Mouse (Mus musculus): ENCODE data around the gene Apex1. TPM values are rescaled to one million over a fixed set of nuclear protein-coding genes. Genes with fewer than 3 reads are reported as not detected.
A peak's percentile ranks its signal among the peaks of the same experiment; 100 is the strongest.
"Not testable (repeated sequence)": the region's sequence is repeated elsewhere in the genome, so short reads cannot be mapped to it uniquely, and the experiment has no call there.

The Apex1 gene
- polyA plus RNA-seq, 1 experiment from 2014 or later, result 227 TPM

DNA sequence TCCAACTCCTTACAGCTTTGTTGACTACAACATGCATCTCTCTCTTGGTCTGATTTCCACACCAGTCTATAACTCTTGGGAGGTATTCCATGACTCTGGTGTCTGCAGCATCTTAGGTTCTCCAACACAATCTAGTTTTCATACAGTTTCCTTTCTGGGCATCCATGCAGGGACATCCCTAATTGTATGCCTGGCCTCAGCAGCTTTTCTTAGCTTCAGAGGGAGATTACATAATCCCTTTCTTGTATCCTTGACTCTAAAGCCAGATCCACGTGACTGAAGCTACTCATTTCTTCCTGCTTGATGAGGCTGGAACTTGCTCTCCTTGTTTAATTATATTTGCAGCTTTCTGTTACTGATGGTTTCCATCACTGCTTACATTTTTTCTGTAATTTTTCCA lies 11.9 kb downstream of the Apex1 start:
- Histone ChIP-seq H3K4me2 (ENCODE audit: low read length) (no peak overlapping the region), H3K9ac (replicated peaks; ENCODE audit: low read length) (no peak overlapping the region), H3K27ac (replicated peaks; ENCODE audit: low read depth, low read length) (no peak overlapping the region), H3K27me3 (ENCODE audit: control insufficient read depth, insufficient read depth, low read length) (no peaks in the 10 kb centered on the region), H3K36me3 (ENCODE audit: control insufficient read depth, insufficient read depth, low read length) (no peaks in the 10 kb centered on the region), H3K4me1 (ENCODE audit: control insufficient read depth, insufficient read depth, low read length) (peaks cover 2% of the 10 kb centered on the region; the same call in 1 of the 2 replicates), H3K9me3 (ENCODE audit: control insufficient read depth, low read length) (no peaks in the 10 kb centered on the region), H3K4me3 (replicated peaks; ENCODE audit: low read depth, low read length) (no peak overlapping the region)
- DNase-seq, result no peak
- 60% methylated on average over 1 of the region's 1 CpGs for WGBS
- ATAC-seq (ENCODE audit: low FRiP score, low TSS enrichment), result no peak

DNA sequence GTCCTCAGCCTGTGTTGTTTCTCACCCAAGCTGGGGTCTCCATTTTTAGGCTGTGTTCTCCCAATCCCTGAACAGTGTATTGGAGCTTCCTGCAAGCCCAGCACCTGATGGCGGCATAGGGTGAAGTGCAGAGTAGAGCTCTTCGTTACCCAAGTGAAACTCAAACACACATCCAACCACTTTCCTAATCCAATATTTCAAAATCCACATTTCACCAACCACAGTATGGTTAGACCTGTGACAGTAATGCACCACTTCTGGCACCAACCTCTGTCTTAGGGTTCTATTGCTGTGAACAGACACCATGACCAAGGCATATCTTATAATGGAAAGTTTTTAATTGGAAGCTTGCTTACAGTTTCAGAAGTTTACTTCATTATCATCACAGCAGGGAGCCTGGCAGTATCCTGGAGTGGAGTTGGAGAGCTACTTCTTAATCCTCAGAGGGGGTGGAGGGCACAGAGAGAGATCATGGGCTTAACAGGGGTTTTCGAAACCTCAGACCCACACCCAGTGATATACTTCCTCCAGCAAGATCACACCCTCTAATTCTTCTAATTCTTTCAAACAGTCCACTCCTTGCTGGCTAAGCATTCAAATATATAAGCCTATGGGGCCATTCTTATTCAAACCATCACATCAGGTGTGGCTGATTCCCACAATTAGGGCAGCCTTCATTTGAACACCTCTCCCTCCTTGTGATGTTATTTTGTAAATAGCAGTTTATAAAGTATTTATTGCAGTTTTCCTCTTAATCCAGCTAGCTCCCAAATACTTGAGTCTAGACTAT lies 13.5 kb downstream of the Apex1 start:
- ATAC-seq (ENCODE audit: low FRiP score, low TSS enrichment) (no peak), DNase-seq (no peak)
- 90% methylated on average over 3 of the region's 3 CpGs for WGBS
- Histone ChIP-seq H3K27me3 (ENCODE audit: control insufficient read depth, insufficient read depth, low read length) (no peaks in the 10 kb centered on the region), H3K4me2 (ENCODE audit: low read length) (no peak overlapping the region), H3K9ac (replicated peaks; ENCODE audit: low read length) (no peak overlapping the region), H3K4me1 (ENCODE audit: control insufficient read depth, insufficient read depth, low read length) (no peaks in the 10 kb centered on the region), H3K36me3 (ENCODE audit: control insufficient read depth, insufficient read depth, low read length) (no peaks in the 10 kb centered on the region), H3K27ac (replicated peaks; ENCODE audit: low read depth, low read length) (no peak overlapping the region), H3K9me3 (ENCODE audit: control insufficient read depth, low read length) (no peaks in the 10 kb centered on the region), H3K4me3 (replicated peaks; ENCODE audit: low read depth, low read length) (no peak overlapping the region)

- no peak overlapping the region for H3K4me3 ChIP-seq (replicated peaks; ENCODE audit: low read depth, low read length)
- H3K4me1 ChIP-seq (ENCODE audit: control insufficient read depth, insufficient read depth, low read length), result no peaks in the 10 kb centered on the region
- no peaks in the 10 kb centered on the region for H3K9me3 ChIP-seq (ENCODE audit: control insufficient read depth, low read length)
- no peak for DNase-seq
- H3K9ac ChIP-seq (replicated peaks; ENCODE audit: low read length), result no peak overlapping the region
- 47% methylated on average over 2 of the region's 2 CpGs for WGBS
- H3K4me2 ChIP-seq (ENCODE audit: low read length), result no peak overlapping the region
- H3K27ac ChIP-seq (replicated peaks; ENCODE audit: low read depth, low read length), result no peak overlapping the region
- no peaks in the 10 kb centered on the region for H3K36me3 ChIP-seq (ENCODE audit: control insufficient read depth, insufficient read depth, low read length)
- no peaks in the 10 kb centered on the region for H3K27me3 ChIP-seq (ENCODE audit: control insufficient read depth, insufficient read depth, low read length)
- no peak for ATAC-seq (ENCODE audit: low FRiP score, low TSS enrichment)
Measured at GRCm38 (mm10) chr14:50938940-50939339, 14.2 kb downstream of the Apex1 start.

GRCm38 (mm10) chr14:50943932-50944667 lies 19.3 kb downstream of the Apex1 start, which contains the start of gene Gm49342:
Gm49342 (plus strand) TSS chr14:50944517.
- peak; percentile 96 for ATAC-seq (ENCODE audit: low FRiP score, low TSS enrichment)
- 18% methylated on average over 31 of the region's 31 CpGs for WGBS

GRCm38 (mm10) chr14:50944668-50945033 lies 19.9 kb downstream of the Apex1 start:
- ATAC-seq (ENCODE audit: low FRiP score, low TSS enrichment), result peak; percentile 96
- 1% methylated on average over 15 of the region's 15 CpGs for WGBS
- not testable (repeated sequence) for H3K9me3 ChIP-seq (ENCODE audit: control insufficient read depth, low read length); H3K27me3 ChIP-seq (ENCODE audit: control insufficient read depth, insufficient read depth, low read length); H3K4me1 ChIP-seq (ENCODE audit: control insufficient read depth, insufficient read depth, low read length); H3K36me3 ChIP-seq (ENCODE audit: control insufficient read depth, insufficient read depth, low read length)
- peak overlapping the region; percentile 81 for H3K27ac ChIP-seq (replicated peaks; ENCODE audit: low read depth, low read length)
- peak; percentile 73 for DNase-seq
- H3K9ac ChIP-seq (replicated peaks; ENCODE audit: low read length), result peak overlapping the region; percentile 51
- H3K4me3 ChIP-seq (replicated peaks; ENCODE audit: low read depth, low read length), result peak overlapping the region; percentile 34
- H3K4me2 ChIP-seq (ENCODE audit: low read length), result peak overlapping the region; percentile 53

More at GRCm38 (mm10) chr14:50943932-50944667, 19.3 kb downstream of the Apex1 start, which contains the start of gene Gm49342:
- Histone ChIP-seq H3K4me1 (ENCODE audit: control insufficient read depth, insufficient read depth, low read length) (no peaks in the 10 kb centered on the region), H3K4me2 (ENCODE audit: low read length) (peak within 1 kb of the TSS; percentile 53), H3K36me3 (ENCODE audit: control insufficient read depth, insufficient read depth, low read length) (no peaks in the 10 kb centered on the region), H3K27me3 (ENCODE audit: control insufficient read depth, insufficient read depth, low read length) (no peaks in the 10 kb centered on the region), H3K4me3 (replicated peaks; ENCODE audit: low read depth, low read length) (peak within 1 kb of the TSS; percentile 34), H3K9ac (replicated peaks; ENCODE audit: low read length) (peak within 1 kb of the TSS; percentile 51), H3K9me3 (ENCODE audit: control insufficient read depth, low read length) (no peaks in the 10 kb centered on the region), H3K27ac (replicated peaks; ENCODE audit: low read depth, low read length) (peak within 1 kb of the TSS; percentile 81)
- DNase-seq, result peak; percentile 90

- 11% methylated on average over 6 of the region's 6 CpGs for WGBS
- Histone ChIP-seq H3K4me2 (ENCODE audit: low read length) (peak overlapping the region; percentile 53), H3K9ac (replicated peaks; ENCODE audit: low read length) (peak overlapping the region; percentile 51), H3K4me3 (replicated peaks; ENCODE audit: low read depth, low read length) (peak overlapping the region; percentile 34), H3K27ac (replicated peaks; ENCODE audit: low read depth, low read length) (peak overlapping the region; percentile 81)
- not testable (repeated sequence) for H3K27me3 ChIP-seq (ENCODE audit: control insufficient read depth, insufficient read depth, low read length); H3K36me3 ChIP-seq (ENCODE audit: control insufficient read depth, insufficient read depth, low read length); ATAC-seq (ENCODE audit: low FRiP score, low TSS enrichment); DNase-seq; H3K9me3 ChIP-seq (ENCODE audit: control insufficient read depth, low read length); H3K4me1 ChIP-seq (ENCODE audit: control insufficient read depth, insufficient read depth, low read length)
Measured at GRCm38 (mm10) chr14:50945081-50945480, 20.3 kb downstream of the Apex1 start.

GRCm38 (mm10) chr14:50945526-50945925 lies 20.8 kb downstream of the Apex1 start:
- not testable (repeated sequence) for H3K27ac ChIP-seq (replicated peaks; ENCODE audit: low read depth, low read length); H3K4me1 ChIP-seq (ENCODE audit: control insufficient read depth, insufficient read depth, low read length); H3K27me3 ChIP-seq (ENCODE audit: control insufficient read depth, insufficient read depth, low read length); H3K9me3 ChIP-seq (ENCODE audit: control insufficient read depth, low read length); DNase-seq; H3K36me3 ChIP-seq (ENCODE audit: control insufficient read depth, insufficient read depth, low read length); ATAC-seq (ENCODE audit: low FRiP score, low TSS enrichment)
- H3K9ac ChIP-seq (replicated peaks; ENCODE audit: low read length), result 0 out of 2 replicates have a peak overlapping the region, but pooled peaks have one; percentile 51
- H3K4me3 ChIP-seq (replicated peaks; ENCODE audit: low read depth, low read length), result peak overlapping the region; percentile 34
- H3K4me2 ChIP-seq (ENCODE audit: low read length), result peak overlapping the region; percentile 53
- 33% methylated on average over 3 of the region's 3 CpGs for WGBS

DNA sequence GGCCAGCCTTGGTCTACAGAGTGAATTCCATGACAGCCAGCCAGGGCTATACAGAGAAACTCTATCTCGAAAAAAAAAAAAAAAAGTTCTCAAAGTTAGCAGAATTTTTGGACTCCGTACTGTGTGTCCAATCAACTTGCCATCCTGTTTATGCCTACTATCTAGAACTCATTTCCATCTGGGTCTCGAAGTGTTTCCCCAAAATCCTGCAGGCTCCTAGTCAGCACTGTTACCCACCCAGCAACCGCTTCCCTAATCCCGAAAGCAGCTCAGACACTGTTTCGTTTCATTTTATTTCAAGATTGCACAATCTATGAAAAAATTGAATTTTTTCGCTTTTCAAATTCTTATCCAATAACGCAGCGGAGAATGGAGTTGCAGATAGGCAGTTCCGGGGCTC lies 30.7 kb downstream of the Apex1 start:
- no peak overlapping the region for H3K4me3 ChIP-seq (replicated peaks; ENCODE audit: low read depth, low read length)
- H3K9me3 ChIP-seq (ENCODE audit: control insufficient read depth, low read length), result no peaks in the 10 kb centered on the region
- no peaks in the 10 kb centered on the region for H3K4me1 ChIP-seq (ENCODE audit: control insufficient read depth, insufficient read depth, low read length)
- H3K9ac ChIP-seq (replicated peaks; ENCODE audit: low read length), result no peak overlapping the region
- DNase-seq (no peak), ATAC-seq (ENCODE audit: low FRiP score, low TSS enrichment) (no peak)
- no peak overlapping the region for H3K27ac ChIP-seq (replicated peaks; ENCODE audit: low read depth, low read length)
- 89% methylated on average over 10 of the region's 10 CpGs for WGBS
- 0 out of 2 replicates have a peak, but pooled peaks cover 6% of the 10 kb centered on the region for H3K36me3 ChIP-seq (ENCODE audit: control insufficient read depth, insufficient read depth, low read length)
- no peaks in the 10 kb centered on the region for H3K27me3 ChIP-seq (ENCODE audit: control insufficient read depth, insufficient read depth, low read length)
- H3K4me2 ChIP-seq (ENCODE audit: low read length), result no peak overlapping the region
